Mouse (Mus musculus) E14TG2a.4 (cell line): ENCODE results near the gene Serpina3i.

Experiments used
- CTCF ChIP-seq: conservative IDR thresholded peaks from 2 replicates; pipeline ENCODE4 v1.5.1; 2014; ENCODE audit warnings: low read length
- POU5F1 ChIP-seq: IDR thresholded peaks from 2 replicates; pipeline ENCODE4 v1.6.1; 2014; ENCODE audit warnings: low read length, borderline replicate concordance

- TF ChIP-seq POU5F1 = no peak
- TF ChIP-seq CTCF = no peak
Observed at GRCm38 (mm10) chr12:104283380-104283779, 20.5 kb downstream of the Serpina3i start.
